Mouse (Mus musculus): ENCODE measurements around the gene Rgs17.
A peak's percentile ranks its signal among the peaks of the same experiment; 100 is the strongest.

Rgs17 gene

GRCm38 (mm10) chr10:5823740-5824491, 98.3 kb downstream of the Rgs17 start, which contains the start of gene Mtrf1l:
Gene Mtrf1l (minus strand): TSS chr10:5823910.
- DNase-seq (ENCODE audit: low spot score) = peak; percentile 99

- DNase-seq (ENCODE audit: low spot score) = no peak
Observed at GRCm38 (mm10) chr10:5823291-5823739, 98.9 kb downstream of the Rgs17 start.

DNA sequence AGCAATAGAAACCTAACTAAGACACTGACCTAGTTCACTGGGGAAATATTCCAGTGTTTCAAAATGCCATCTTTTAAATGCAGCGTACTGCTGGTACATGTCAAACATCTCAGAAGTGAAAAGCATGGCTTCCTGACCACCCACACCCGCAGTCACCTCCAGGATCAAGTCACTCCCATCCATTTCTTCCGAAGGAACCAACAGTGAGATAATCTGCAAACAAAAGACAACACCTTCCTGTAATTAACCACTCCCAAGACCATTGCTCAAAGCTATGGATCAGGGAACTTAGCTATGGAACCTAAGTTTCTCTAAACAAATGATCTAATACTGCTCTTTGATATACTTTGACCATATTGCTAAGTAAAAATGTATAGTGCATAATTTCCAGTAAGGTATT, 103.4 kb downstream of the Rgs17 start:
- DNase-seq (ENCODE audit: low spot score) = no peak

- DNase-seq (ENCODE audit: low spot score) = no peak
Observed at GRCm38 (mm10) chr10:5815968-5816367, 106.2 kb downstream of the Rgs17 start.

- no peak for DNase-seq (ENCODE audit: low spot score)
Observed at GRCm38 (mm10) chr10:5813724-5814123, 108.5 kb downstream of the Rgs17 start.

DNA sequence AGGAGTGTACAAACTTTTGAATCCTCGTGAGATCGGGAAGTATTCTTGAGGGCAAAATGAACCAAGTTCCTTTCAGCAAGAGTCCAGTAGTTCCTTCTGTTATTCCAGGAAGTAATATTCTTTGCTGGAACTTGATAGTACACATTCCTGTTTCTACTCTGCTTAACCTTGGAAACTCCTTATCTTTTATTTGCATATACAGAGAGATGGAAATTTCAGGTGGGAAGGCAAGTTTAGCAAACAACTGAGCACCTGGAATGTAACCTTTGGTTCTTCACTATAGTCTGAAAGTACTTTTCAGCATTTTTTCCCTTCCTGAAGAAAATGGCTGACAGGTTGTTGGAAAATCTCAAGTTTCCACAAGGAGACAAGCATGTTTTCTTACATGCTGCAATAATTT, 114.5 kb downstream of the Rgs17 start:
- DNase-seq (ENCODE audit: low spot score) = no peak

GRCm38 (mm10) chr10:5806996-5807395, 115.2 kb downstream of the Rgs17 start:
- DNase-seq (ENCODE audit: low spot score) = no peak

GRCm38 (mm10) chr10:5806416-5806815, 115.8 kb downstream of the Rgs17 start:
- DNase-seq (ENCODE audit: low spot score) = no peak

- peak; percentile 96 for DNase-seq (ENCODE audit: low spot score)
Observed at GRCm38 (mm10) chr10:5805731-5806307, 116.4 kb downstream of the Rgs17 start.

DNA sequence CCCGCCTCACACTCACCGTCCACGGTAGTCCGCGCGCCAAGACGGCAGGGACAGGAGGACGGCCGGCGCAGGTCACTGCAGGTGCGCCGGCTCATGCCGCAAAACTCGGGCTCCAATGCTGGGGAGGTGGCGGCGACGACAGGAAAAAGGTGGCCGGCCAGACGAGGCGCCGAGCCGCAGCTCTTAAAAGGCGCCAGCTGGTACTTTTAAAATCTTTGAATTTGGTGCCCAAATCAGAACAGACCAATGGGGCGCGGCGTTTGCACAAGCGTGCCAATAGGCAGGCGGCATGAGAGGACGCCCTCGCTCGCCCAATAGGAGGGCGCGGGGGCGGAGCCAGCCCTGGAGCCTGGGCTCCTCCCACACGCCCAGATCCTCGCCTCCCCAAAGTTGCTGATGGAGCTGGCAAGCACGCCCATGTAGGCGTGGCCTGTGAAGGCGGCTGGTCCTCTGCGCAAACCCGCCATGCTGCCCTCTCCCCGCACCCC, 116.9 kb downstream of the Rgs17 start, which contains the start of gene Fbxo5:
TSS of gene Fbxo5 (minus strand) at position 358 of the 488 bp plus-strand sequence.
- peak; percentile 99 for DNase-seq (ENCODE audit: low spot score)

DNA sequence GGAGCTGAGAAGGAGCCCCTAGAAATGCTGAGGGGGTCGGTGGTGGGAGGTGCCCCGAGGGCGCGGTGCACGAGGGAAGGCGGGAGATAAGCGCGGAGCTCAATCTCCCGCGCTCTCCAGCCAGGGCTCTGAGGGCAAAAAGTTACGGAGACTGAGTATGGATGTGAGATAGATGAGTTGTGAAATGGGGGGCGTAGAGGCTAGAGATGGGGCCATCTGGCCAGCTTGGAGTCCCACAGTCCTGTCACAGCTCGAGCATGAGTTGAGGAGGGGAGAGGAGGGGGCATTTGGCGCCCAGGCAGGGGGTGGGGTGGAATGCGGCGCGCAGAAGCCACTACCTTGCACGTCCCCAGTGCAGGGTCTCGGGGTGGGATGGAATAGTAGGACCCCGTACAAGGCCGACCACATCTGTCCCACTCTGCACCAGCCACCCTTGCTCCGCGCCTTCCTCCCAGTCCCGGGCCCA, 117.5 kb downstream of the Rgs17 start:
- DNase-seq (ENCODE audit: low spot score) = peak; percentile 48

DNA sequence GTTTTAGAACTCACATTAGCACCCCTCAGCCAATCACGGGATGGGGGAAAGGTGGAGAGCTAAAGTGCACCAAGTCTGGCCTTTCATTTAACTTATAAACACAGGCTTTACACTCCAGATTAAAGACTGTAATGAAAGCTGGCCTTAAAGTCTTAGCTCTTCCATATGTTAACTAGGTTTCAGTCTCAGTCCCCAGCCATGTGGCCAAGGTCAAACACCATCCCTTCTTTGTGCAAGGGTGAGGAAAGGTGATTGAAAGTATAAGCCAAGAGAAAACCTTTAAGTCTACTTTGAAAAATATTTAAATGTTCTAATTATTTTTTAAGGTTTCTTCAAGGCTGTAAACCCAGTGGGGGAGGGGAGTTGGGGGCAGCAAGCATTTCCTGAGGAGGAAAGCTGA, 118.5 kb downstream of the Rgs17 start:
- DNase-seq (ENCODE audit: low spot score) = no peak

DNA sequence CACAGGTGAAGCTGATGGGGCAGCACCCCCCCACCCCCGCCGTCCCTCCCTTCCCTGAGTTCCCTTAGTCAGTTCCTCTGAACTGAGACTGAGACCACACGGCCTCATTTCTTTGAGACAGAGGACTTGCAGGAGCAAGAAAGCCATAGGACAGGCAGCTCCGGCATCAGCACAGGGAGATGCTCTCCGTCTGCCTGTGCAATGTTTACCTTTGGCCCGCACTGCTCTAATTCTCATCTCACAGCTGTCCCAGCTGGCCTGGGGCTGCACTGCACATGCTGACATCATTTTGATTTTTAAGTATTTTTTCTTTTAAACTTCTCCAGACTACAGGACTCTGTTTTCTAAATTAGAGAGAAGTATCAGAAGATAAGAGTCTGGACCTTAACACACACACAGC, 119.3 kb downstream of the Rgs17 start:
- no peak for DNase-seq (ENCODE audit: low spot score)

- DNase-seq (ENCODE audit: low spot score) = no peak
Observed at GRCm38 (mm10) chr10:5800490-5800889, 121.7 kb downstream of the Rgs17 start.

GRCm38 (mm10) chr10:5798069-5798468, 124.1 kb downstream of the Rgs17 start:
- DNase-seq (ENCODE audit: low spot score) = no peak

- DNase-seq (ENCODE audit: low spot score) = peak; percentile 77
Observed at GRCm38 (mm10) chr10:5790657-5791056, 131.5 kb downstream of the Rgs17 start.

DNA sequence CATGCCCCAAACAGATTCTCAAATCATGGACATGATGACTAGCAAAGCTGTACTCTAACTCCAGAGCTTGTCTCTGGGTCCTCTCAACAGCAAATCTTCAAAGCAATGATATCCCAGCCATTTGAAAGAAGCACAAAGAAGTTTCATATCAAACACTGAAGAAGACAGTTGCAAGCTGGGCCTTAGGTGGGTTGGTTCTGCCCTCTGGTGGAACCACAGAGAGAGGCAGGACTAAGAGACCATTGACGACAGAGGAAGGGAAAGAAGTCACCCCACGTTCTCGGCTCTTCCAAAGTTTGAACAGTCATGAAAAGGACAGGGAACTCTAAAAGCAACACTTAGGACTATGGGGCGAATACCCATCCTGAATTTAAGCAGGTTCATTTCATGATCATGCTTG, 135.3 kb downstream of the Rgs17 start:
- no peak for DNase-seq (ENCODE audit: low spot score)
